Mouse (Mus musculus) neural tube, embryonic 14.5 days (tissue): ENCODE measurements around the gene Tcf7l2. TPM values are rescaled to one million over a fixed set of nuclear protein-coding genes. Genes with fewer than 3 reads are reported as not detected.

Source experiments
- ATAC-seq: fragments of 200-750 bp; cut with Nextera tagmentation; 2 replicates; pipeline ENCODE4 v1.8.0; 2017; ENCODE audit warnings: low read depth, mild to moderate bottlenecking, moderate TSS enrichment, moderate library complexity
- H3K27ac ChIP-seq: fragments of 300-500 bp; sonication (generic); 2 replicates; pipeline ENCODE4 v1.5.1; 2014; ENCODE audit warnings: low read depth, mild to moderate bottlenecking, control low read depth, low read length, moderate library complexity, mixed read lengths
- H3K27me3 ChIP-seq: fragments of 300-500 bp; sonication (generic); 2 replicates; pipeline ENCODE4 v1.6.1; 2014; ENCODE audit warnings: low read length; ENCODE audit not compliant: control insufficient read depth, insufficient read depth
- H3K36me3 ChIP-seq: fragments of 300-500 bp; sonication (generic); 2 replicates; pipeline ENCODE4 v1.6.1; 2014; ENCODE audit warnings: low read length, mixed read lengths; ENCODE audit not compliant: control insufficient read depth, insufficient read depth
- H3K4me1 ChIP-seq: fragments of 300-500 bp; sonication (generic); 2 replicates; pipeline ENCODE4 v1.6.1; 2014; ENCODE audit warnings: low read length; ENCODE audit not compliant: control insufficient read depth, insufficient read depth
- H3K4me2 ChIP-seq: fragments of 300-500 bp; sonication (generic); 2 replicates; pipeline ENCODE4 v1.6.1; 2014; ENCODE audit warnings: mild to moderate bottlenecking, low read depth, low read length, control low read depth
- H3K4me3 ChIP-seq: fragments of 300-500 bp; sonication (generic); 2 replicates; pipeline ENCODE4 v1.5.1; 2014; ENCODE audit warnings: low read depth, low read length, control low read depth, mixed read lengths
- H3K9ac ChIP-seq: fragments of 300-500 bp; sonication (generic); replicated peaks from 2 replicates; pipeline ENCODE4 v1.6.1; 2014; ENCODE audit warnings: low read depth, mild to moderate bottlenecking, control low read depth, low read length, mixed read lengths
- H3K9me3 ChIP-seq: fragments of 300-500 bp; sonication (generic); 2 replicates; pipeline ENCODE4 v1.6.1; 2016; ENCODE audit warnings: low read length; ENCODE audit not compliant: control insufficient read depth
- WGBS: fragments of 180-500 bp; shearing (Covaris S2); extraction: QIAGEN DNeasy Blood & Tissue Kit; methylation state at CpG from one replicate; pipeline ENCODE4 v1.1.7; 2014; 5-methylcytosine and 5-hydroxymethylcytosine counted together
- polyA plus RNA-seq: library from polyadenylated mRNA; unstranded; fragments of >200 nt; fragmentation: Nextera tagmentation; extraction: Ambion mirVana; gene quantifications from 2 replicates; pipeline ENCODE4 v1.2.1, GENCODE M21; 2014

Gene Tcf7l2
- polyA plus RNA-seq, 1 experiment from 2014 or later: 15.5 TPM

GRCm38 (mm10) chr19:55894396-55894795 is 152.8 kb downstream of the Tcf7l2 start:
- Histone ChIP-seq H3K4me3 (no peak overlapping the region), H3K27ac (no peak overlapping the region), H3K4me1 (peaks cover 14% of the 10 kb centered on the region), H3K36me3 (no peaks in the 10 kb centered on the region), H3K4me2 (no peak overlapping the region), H3K27me3 (peaks cover 21% of the 10 kb centered on the region; the same call in 1 of the 2 replicates), H3K9ac (no peak overlapping the region), H3K9me3 (no peaks in the 10 kb centered on the region)
- WGBS: 28% methylated on average over 9 of the region's 9 CpGs
- ATAC-seq: no peak

GRCm38 (mm10) chr19:55895317-55895716 is 153.7 kb downstream of the Tcf7l2 start:
- Histone ChIP-seq H3K9ac (peak overlapping the region; percentile 37; the same call in 1 of the 2 replicates), H3K27ac (no peak overlapping the region), H3K4me2 (peak overlapping the region; percentile 52), H3K27me3 (peaks cover 21% of the 10 kb centered on the region; the same call in 1 of the 2 replicates), H3K36me3 (no peaks in the 10 kb centered on the region), H3K4me1 (peaks cover 14% of the 10 kb centered on the region), H3K4me3 (peak overlapping the region; percentile 14; the same call in 1 of the 2 replicates), H3K9me3 (no peaks in the 10 kb centered on the region)
- under 1% methylated on average over 27 of the region's 27 CpGs for WGBS
- peak; percentile 73; the same call in 1 of the 2 replicates for ATAC-seq

- Histone ChIP-seq H3K27me3 (peaks cover 21% of the 10 kb centered on the region; the same call in 1 of the 2 replicates), H3K4me3 (no peak overlapping the region), H3K9ac (no peak overlapping the region), H3K9me3 (no peaks in the 10 kb centered on the region), H3K27ac (no peak overlapping the region), H3K4me1 (peaks cover 16% of the 10 kb centered on the region), H3K4me2 (peak overlapping the region; percentile 52), H3K36me3 (no peaks in the 10 kb centered on the region)
- WGBS: 14% methylated on average over 4 of the region's 4 CpGs
- ATAC-seq: no peak
Measured at GRCm38 (mm10) chr19:55895807-55896420, 154.3 kb downstream of the Tcf7l2 start.

GRCm38 (mm10) chr19:55896629-55897028 is 155.0 kb downstream of the Tcf7l2 start:
- no peak overlapping the region for H3K4me3 ChIP-seq
- H3K27ac ChIP-seq: no peak overlapping the region
- peaks cover 21% of the 10 kb centered on the region; the same call in 1 of the 2 replicates for H3K27me3 ChIP-seq
- peaks cover 16% of the 10 kb centered on the region for H3K4me1 ChIP-seq
- no peaks in the 10 kb centered on the region for H3K36me3 ChIP-seq
- WGBS: 5% methylated on average over 10 of the region's 10 CpGs
- H3K9ac ChIP-seq: no peak overlapping the region
- 0 out of 2 replicates have a peak overlapping the region, but pooled peaks have one; percentile 4 for H3K4me2 ChIP-seq
- H3K9me3 ChIP-seq: no peaks in the 10 kb centered on the region
- ATAC-seq: no peak

- H3K4me2 ChIP-seq: no peak overlapping the region
- no peak overlapping the region for H3K9ac ChIP-seq
- no peaks in the 10 kb centered on the region for H3K9me3 ChIP-seq
- ATAC-seq: no peak
- no peak overlapping the region for H3K27ac ChIP-seq
- 0 out of 2 replicates have a peak, but pooled peaks cover 2% of the 10 kb centered on the region for H3K4me1 ChIP-seq
- H3K27me3 ChIP-seq: peaks cover 6% of the 10 kb centered on the region; the same call in 1 of the 2 replicates
- H3K4me3 ChIP-seq: no peak overlapping the region
- H3K36me3 ChIP-seq: no peaks in the 10 kb centered on the region
- 32% methylated on average over 12 of the region's 12 CpGs for WGBS
Measured at GRCm38 (mm10) chr19:55902573-55903385, 161.2 kb downstream of the Tcf7l2 start.

- Histone ChIP-seq H3K27me3 (no peaks in the 10 kb centered on the region), H3K9ac (no peak overlapping the region), H3K4me2 (no peak overlapping the region), H3K27ac (no peak overlapping the region), H3K4me3 (no peak overlapping the region), H3K4me1 (peaks cover 10% of the 10 kb centered on the region), H3K9me3 (no peaks in the 10 kb centered on the region), H3K36me3 (no peaks in the 10 kb centered on the region)
- WGBS: 27% methylated on average over 7 of the region's 7 CpGs
- peak; percentile 79 for ATAC-seq
Measured at GRCm38 (mm10) chr19:55909039-55909438, 167.4 kb downstream of the Tcf7l2 start.

GRCm38 (mm10) chr19:55911941-55912340 is 170.3 kb downstream of the Tcf7l2 start:
- no peak overlapping the region for H3K27ac ChIP-seq
- no peak overlapping the region for H3K4me3 ChIP-seq
- peaks cover 18% of the 10 kb centered on the region for H3K4me1 ChIP-seq
- no peak overlapping the region for H3K4me2 ChIP-seq
- H3K36me3 ChIP-seq: no peaks in the 10 kb centered on the region
- no peaks in the 10 kb centered on the region for H3K27me3 ChIP-seq
- H3K9ac ChIP-seq: no peak overlapping the region
- H3K9me3 ChIP-seq: no peaks in the 10 kb centered on the region
- no peak for ATAC-seq
- 37% methylated on average over 8 of the region's 8 CpGs for whole genome bisulfite sequencing

- Histone ChIP-seq H3K4me2 (no peak overlapping the region), H3K36me3 (no peaks in the 10 kb centered on the region), H3K9ac (no peak overlapping the region), H3K9me3 (no peaks in the 10 kb centered on the region), H3K27ac (no peak overlapping the region), H3K27me3 (no peaks in the 10 kb centered on the region), H3K4me1 (peaks cover 18% of the 10 kb centered on the region), H3K4me3 (no peak overlapping the region)
- ATAC-seq: no peak
- WGBS: 92% methylated on average over 8 of the region's 8 CpGs
Measured at GRCm38 (mm10) chr19:55912813-55913212, 171.2 kb downstream of the Tcf7l2 start.

GRCm38 (mm10) chr19:55913585-55913984 is 172.0 kb downstream of the Tcf7l2 start:
- no peak overlapping the region for H3K4me2 ChIP-seq
- H3K27ac ChIP-seq: no peak overlapping the region

More at GRCm38 (mm10) chr19:55913585-55913984, 172.0 kb downstream of the Tcf7l2 start:
- ATAC-seq: no peak
- Histone ChIP-seq H3K4me1 (peaks cover 18% of the 10 kb centered on the region), H3K4me3 (no peak overlapping the region), H3K36me3 (no peaks in the 10 kb centered on the region), H3K27me3 (no peaks in the 10 kb centered on the region), H3K9ac (no peak overlapping the region), H3K9me3 (no peaks in the 10 kb centered on the region)
- 48% methylated on average over 10 of the region's 10 CpGs for WGBS
